Mouse (Mus musculus): ENCODE results near the gene Wdr17. TPM values are rescaled to one million over a fixed set of nuclear protein-coding genes. Genes with fewer than 3 reads are reported as not detected.

The Wdr17 gene
- total RNA-seq, 1 experiment, result 1.2 TPM

DNA sequence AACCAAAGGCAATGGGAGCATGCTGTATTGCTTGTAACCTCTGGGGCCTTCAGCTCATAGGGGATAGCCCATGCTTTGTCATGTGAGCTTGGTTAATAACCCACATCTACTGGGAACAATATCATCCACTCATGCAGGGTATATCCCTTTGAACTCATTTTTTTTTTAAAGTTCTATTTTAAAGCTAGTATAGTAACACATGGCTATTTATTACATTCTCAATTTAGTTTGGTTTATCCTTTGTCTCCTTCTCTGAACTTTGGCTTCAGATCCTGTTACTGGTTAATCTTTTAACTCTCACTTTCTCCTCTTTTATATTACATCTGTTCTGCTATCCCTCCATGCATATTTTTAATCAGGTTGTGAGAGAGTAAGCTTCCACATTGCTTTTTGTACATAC, 110.7 kb downstream of the Wdr17 start:
- no peak overlapping the region for H3K27ac ChIP-seq (ENCODE audit: insufficient read depth, low read depth, low read length, poor library complexity, severe bottlenecking)
- in situ Hi-C loops (cut with MboI; ENCODE audit: low sequenced_read_pairs in 2 of 2, unreplicated experiment in 2 of 2), result no loop called here
- H3K4me1 ChIP-seq (ENCODE audit: control insufficient read depth in 2 of 2, insufficient read depth in 2 of 2, low read length in 2 of 2, poor library complexity in 1 of 2), result peaks cover 2 to 5% of the 10 kb centered on the region in 2 experiments; a peak in 1 of 4 replicates
- no peaks in the 10 kb centered on the region for H3K36me3 ChIP-seq (ENCODE audit: control insufficient read depth, insufficient read depth, low read length, poor library complexity, severe bottlenecking)
- H3K4me3 ChIP-seq (ENCODE audit: insufficient read depth in 1 of 2, low read depth in 1 of 2, low read length in 2 of 2, poor library complexity in 1 of 2, severe bottlenecking in 1 of 2), result no peak overlapping the region
- no peak overlapping the region for H3K9ac ChIP-seq (ENCODE audit: insufficient read depth, low read depth, low read length, poor library complexity, severe bottlenecking)
- no peak for TF ChIP-seq HCFC1 (IDR thresholded peaks at IDR 0.05; ENCODE audit: borderline replicate concordance, insufficient read depth, low read length)
- TF ChIP-seq ZC3H11A (IDR thresholded peaks at IDR 0.05; ENCODE audit: borderline replicate concordance, low read depth, low read length), result no peak
- no peak for TF ChIP-seq CHD2 (IDR thresholded peaks at IDR 0.05; ENCODE audit: low read depth, low read length)
- no peak for TF ChIP-seq MAFK (IDR thresholded peaks at IDR 0.05; ENCODE audit: insufficient read depth, low read depth, low read length)
- no peak for DNase-seq (ENCODE audit: low read depth, low spot score)
- H3K9me3 ChIP-seq (ENCODE audit: control insufficient read depth, insufficient read depth, low read depth, low read length), result no peaks in the 10 kb centered on the region

- no peaks in the 10 kb centered on the region for H3K9me3 ChIP-seq (ENCODE audit: control insufficient read depth, insufficient read depth, low read depth, low read length)
- no peak overlapping the region for H3K27ac ChIP-seq (ENCODE audit: insufficient read depth, low read depth, low read length, poor library complexity, severe bottlenecking)
- H3K4me3 ChIP-seq (ENCODE audit: insufficient read depth in 1 of 2, low read depth in 1 of 2, low read length in 2 of 2, poor library complexity in 1 of 2, severe bottlenecking in 1 of 2), result no peak overlapping the region
- no peak overlapping the region for H3K9ac ChIP-seq (ENCODE audit: insufficient read depth, low read depth, low read length, poor library complexity, severe bottlenecking)
- no peaks in the 10 kb centered on the region for H3K4me1 ChIP-seq (ENCODE audit: control insufficient read depth in 2 of 2, insufficient read depth in 2 of 2, low read length in 2 of 2, poor library complexity in 1 of 2)
- no peak for DNase-seq (ENCODE audit: low read depth, low spot score)
- TF ChIP-seq HCFC1 (IDR thresholded peaks at IDR 0.05; ENCODE audit: borderline replicate concordance, insufficient read depth, low read length) (no peak), ZNF384 (IDR thresholded peaks at IDR 0.05; ENCODE audit: low read depth, low read length) (no peak), MAFK (IDR thresholded peaks at IDR 0.05; ENCODE audit: insufficient read depth, low read depth, low read length) (no peak), ZC3H11A (IDR thresholded peaks at IDR 0.05; ENCODE audit: borderline replicate concordance, low read depth, low read length) (no peak), CHD2 (IDR thresholded peaks at IDR 0.05; ENCODE audit: low read depth, low read length) (no peak)
- H3K36me3 ChIP-seq (ENCODE audit: control insufficient read depth, insufficient read depth, low read length, poor library complexity, severe bottlenecking), result no peaks in the 10 kb centered on the region
- in situ Hi-C loops (cut with MboI; ENCODE audit: low sequenced_read_pairs in 2 of 2, unreplicated experiment in 2 of 2), result no loop called here
These were observed 129.3 kb downstream of the Wdr17 start for GRCm38 (mm10) chr8:54757646-54758045.

DNA sequence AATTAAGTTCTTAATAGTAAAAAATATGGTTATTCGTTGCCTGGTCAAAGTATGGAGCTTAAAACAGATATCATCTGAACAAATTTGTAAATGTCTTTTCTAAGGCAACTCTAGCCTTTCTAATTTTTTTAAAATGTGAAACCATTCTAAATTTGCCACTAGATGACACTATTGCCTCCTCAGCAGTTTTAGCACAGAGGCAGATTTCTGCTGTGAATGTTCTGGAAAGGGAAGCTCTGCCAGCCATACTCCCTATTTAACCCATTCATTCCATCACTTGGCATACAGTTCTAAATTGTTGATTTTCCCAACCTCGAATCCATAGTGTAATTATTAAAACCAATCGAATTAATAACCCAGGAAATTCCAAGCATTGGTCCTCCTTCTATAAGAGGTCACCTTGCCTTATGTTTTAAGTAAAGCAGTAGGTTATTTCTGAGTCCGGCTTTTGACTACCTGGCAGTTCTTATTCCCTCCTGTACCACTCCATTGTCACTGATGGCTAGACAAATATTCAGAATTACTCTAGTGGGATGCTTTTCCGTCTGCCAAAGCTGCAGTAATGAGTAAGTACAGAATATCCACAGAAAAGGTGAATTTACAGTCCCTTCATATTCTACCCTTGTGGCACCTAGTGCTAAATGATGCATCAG, 150.2 kb downstream of the Wdr17 start:
- H3K27ac ChIP-seq (ENCODE audit: insufficient read depth, low read depth, low read length, poor library complexity, severe bottlenecking), result no peak overlapping the region
- no peaks in the 10 kb centered on the region for H3K36me3 ChIP-seq (ENCODE audit: control insufficient read depth, insufficient read depth, low read length, poor library complexity, severe bottlenecking)
- no peak overlapping the region for H3K9ac ChIP-seq (ENCODE audit: insufficient read depth, low read depth, low read length, poor library complexity, severe bottlenecking)
- H3K9me3 ChIP-seq (ENCODE audit: control insufficient read depth, insufficient read depth, low read depth, low read length), result no peaks in the 10 kb centered on the region
- no peaks in the 10 kb centered on the region for H3K4me1 ChIP-seq (ENCODE audit: control insufficient read depth in 2 of 2, insufficient read depth in 2 of 2, low read length in 2 of 2, poor library complexity in 1 of 2)
- TF ChIP-seq ZNF384 (IDR thresholded peaks at IDR 0.05; ENCODE audit: low read depth, low read length) (0 out of 2 replicates have a peak, but pooled peaks have one; percentile 34), HCFC1 (IDR thresholded peaks at IDR 0.05; ENCODE audit: borderline replicate concordance, insufficient read depth, low read length) (no peak), ZC3H11A (IDR thresholded peaks at IDR 0.05; ENCODE audit: borderline replicate concordance, low read depth, low read length) (no peak), CHD2 (IDR thresholded peaks at IDR 0.05; ENCODE audit: low read depth, low read length) (no peak), MAFK (IDR thresholded peaks at IDR 0.05; ENCODE audit: insufficient read depth, low read depth, low read length) (peak; percentile 59)
- in situ Hi-C loops (cut with MboI; ENCODE audit: low sequenced_read_pairs in 2 of 2, unreplicated experiment in 2 of 2), result no loop called here
- no peak overlapping the region for H3K4me3 ChIP-seq (ENCODE audit: insufficient read depth in 1 of 2, low read depth in 1 of 2, low read length in 2 of 2, poor library complexity in 1 of 2, severe bottlenecking in 1 of 2)
- DNase-seq (ENCODE audit: low read depth, low spot score), result no peak

GRCm38 (mm10) chr8:54724668-54725035, 162.3 kb downstream of the Wdr17 start:
- H3K36me3 ChIP-seq (ENCODE audit: control insufficient read depth, insufficient read depth, low read length, poor library complexity, severe bottlenecking), result no peaks in the 10 kb centered on the region
- no peaks in the 10 kb centered on the region for H3K9me3 ChIP-seq (ENCODE audit: control insufficient read depth, insufficient read depth, low read depth, low read length)
- DNase-seq (ENCODE audit: low read depth, low spot score), result no peak
- in situ Hi-C loops (cut with MboI; ENCODE audit: low sequenced_read_pairs in 2 of 2, unreplicated experiment in 2 of 2), result no loop called here
- no peak overlapping the region for H3K27ac ChIP-seq (ENCODE audit: insufficient read depth, low read depth, low read length, poor library complexity, severe bottlenecking)
- peak overlapping the region in 1 of 2 experiments; percentile 18; a peak in 1 of 4 replicates for H3K4me3 ChIP-seq (ENCODE audit: insufficient read depth in 1 of 2, low read depth in 1 of 2, low read length in 2 of 2, poor library complexity in 1 of 2, severe bottlenecking in 1 of 2)
- H3K4me1 ChIP-seq (ENCODE audit: control insufficient read depth in 2 of 2, insufficient read depth in 2 of 2, low read length in 2 of 2, poor library complexity in 1 of 2), result no peaks in the 10 kb centered on the region
- H3K9ac ChIP-seq (ENCODE audit: insufficient read depth, low read depth, low read length, poor library complexity, severe bottlenecking), result no peak overlapping the region
- TF ChIP-seq ZC3H11A (IDR thresholded peaks at IDR 0.05; ENCODE audit: borderline replicate concordance, low read depth, low read length) (no peak), HCFC1 (IDR thresholded peaks at IDR 0.05; ENCODE audit: borderline replicate concordance, insufficient read depth, low read length) (no peak), MAFK (IDR thresholded peaks at IDR 0.05; ENCODE audit: insufficient read depth, low read depth, low read length) (no peak), CHD2 (IDR thresholded peaks at IDR 0.05; ENCODE audit: low read depth, low read length) (no peak), ZNF384 (IDR thresholded peaks at IDR 0.05; ENCODE audit: low read depth, low read length) (no peak)

Measured in ES-E14 (cell line).